Mouse (Mus musculus) embryo, embryonic 9.5 days (tissue): Measurements from ENCODE around the gene Zp3.

ENCODE experiments used
- DNase-seq: peaks from one replicate; pipeline ENCODE4 v3.0.0-alpha.2; 2017; ENCODE audit errors: extremely low spot score

Zp3 gene

DNA sequence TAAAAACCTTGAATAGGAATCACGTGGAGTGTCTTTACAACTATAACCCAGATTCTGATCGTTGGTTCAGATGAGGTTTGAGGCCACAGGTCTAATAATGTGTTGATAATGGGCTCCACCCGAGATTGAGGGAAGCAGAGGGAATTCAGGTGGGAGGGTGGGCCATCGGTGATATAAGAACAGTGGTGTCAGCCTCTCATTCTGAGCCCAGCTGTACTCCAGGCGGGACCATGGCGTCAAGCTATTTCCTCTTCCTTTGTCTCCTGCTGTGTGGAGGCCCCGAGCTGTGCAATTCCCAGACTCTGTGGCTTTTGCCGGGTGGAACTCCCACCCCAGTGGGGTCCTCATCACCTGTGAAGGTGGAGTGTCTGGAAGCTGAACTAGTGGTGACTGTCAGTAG, at the start of gene Zp3:
Gene Zp3, plus strand, starts transcription at position 196 of the 400 bp plus-strand sequence.
- DNase-seq = no peak

DNA sequence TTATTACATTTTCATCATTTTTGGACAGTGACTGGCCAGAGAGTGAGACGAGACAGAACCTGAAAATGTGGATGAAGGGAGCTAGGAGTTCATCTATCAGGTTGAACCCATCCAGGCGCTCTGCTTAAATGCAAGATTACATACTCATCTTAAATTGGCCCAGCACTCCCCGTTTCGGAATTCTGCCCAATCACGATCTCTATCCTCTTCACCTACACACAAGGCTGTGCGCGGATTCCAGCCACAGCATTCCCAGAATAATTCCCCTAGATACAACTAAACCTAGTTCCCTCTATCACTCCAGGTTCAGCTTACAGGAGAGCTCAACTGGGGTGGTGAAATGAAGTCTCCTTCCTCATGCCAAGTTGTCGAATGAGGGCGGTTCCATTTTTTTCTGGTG, 48.4 kb upstream of the Zp3 start:
- no peak for DNase-seq

DNA sequence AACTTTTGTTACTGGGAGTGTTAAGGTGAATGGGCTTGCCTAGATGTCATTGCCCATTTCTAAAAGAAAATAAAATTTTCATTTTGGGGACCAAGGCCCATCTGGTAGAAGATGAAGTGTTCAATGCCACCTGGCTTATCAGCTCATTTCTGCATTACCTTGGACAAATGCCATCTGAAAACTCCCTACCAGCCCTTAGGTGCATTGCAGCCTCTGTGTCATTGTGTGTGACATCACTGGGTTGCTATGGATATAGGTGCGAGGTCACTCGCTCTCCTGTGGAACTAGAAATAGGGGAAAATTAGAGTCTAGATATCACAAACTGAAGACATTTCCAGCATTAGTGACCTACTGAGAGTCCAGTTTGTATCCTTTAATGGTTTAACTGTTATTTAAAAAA, 47.5 kb upstream of the Zp3 start:
- no peak for DNase-seq

DNA sequence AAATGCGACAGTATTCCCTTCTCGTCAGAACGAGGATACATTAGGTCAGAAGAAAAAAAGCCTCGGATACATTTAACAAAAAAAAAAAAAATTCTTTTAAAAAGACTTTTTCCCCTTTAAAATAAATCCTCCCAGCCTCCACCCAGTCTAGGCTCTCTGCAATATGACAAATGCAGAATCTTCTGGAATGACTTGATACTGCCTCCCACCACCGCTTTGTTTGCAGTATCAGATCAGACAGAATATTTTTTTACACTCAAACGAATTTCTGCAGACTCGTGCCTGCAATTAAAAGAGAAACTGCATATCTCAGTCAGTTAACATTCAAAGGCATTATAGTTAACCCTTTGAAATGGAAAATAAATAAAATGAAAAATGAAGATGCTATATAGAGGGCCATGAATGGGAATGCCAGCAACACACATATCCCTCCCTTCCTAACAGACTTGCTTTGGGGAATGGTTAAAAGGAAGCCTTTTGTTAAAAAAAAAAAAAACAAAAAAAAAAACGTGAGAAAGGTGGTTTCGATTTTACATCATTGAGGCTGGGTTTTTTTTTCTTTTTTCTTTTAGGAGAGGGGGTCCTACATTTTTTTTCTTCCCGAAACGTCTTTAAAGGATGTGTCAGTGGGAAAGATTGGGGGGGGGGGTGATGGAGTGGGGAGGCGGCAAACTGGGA, 46.5 kb upstream of the Zp3 start:
- no peak for DNase-seq

DNA sequence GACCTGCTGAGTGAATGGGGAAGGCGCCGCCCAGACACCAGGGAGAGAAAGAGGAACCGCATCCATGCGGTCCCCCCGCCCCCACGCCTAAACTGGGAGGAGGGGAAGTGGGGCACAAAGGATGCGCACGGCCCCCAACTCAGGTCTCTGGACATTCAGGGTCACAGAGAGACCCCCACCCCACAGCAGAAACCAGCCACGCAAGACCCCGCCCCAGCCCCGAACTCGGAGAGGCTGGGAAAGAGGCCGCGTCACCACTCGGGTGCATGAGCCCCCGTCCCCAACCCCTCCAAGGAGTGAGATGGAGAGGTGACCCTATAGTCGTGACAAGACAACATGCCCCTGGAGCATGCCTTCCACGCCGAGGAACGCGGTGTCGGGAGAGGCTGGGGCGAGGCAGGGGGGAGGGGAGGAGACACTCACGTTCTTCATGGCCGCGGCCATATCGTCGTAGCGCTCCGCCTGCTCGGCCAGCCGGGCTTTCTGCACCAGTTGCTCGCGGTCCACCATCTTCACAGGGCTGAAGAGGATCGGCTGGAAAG, 45.9 kb upstream of the Zp3 start:
- DNase-seq = no peak

DNA sequence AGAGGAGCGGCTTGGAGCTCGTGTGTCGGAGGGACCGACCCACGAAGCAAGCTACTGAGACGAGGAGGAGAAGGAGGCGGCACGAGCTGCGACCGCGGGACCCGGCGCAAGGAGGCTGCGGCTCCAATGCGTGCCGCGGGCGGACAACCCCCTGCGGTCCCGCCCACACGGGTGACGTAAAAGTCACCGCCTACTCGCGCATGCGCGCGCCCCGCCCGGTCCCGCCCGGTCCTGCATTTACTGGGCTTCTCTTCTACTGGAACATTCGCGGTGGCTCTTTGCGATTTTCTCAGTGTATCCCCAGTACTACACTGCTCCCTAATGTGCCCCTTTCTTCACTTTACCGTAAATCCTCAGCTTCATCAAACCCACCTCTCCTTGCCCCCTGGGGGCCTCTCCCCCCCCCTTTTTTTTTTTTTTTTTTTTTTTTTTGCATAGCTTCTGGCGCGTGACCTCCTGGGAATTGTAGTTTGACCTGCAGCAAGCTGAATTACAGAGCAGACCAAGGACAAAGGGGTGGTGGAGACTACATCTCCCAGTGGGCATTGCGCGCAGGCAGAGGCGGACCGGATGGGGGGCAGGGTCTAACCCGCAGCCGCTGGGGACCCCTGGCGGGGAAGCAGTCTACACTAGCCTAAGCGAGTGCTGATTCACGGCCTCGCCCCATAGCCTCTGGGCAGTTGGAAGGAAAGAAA, 45.3 kb upstream of the Zp3 start, which contains the start of gene Ywhag:
Gene Ywhag, minus strand, starts transcription at position 136 of the 695 bp plus-strand sequence.
- peak; percentile 97 for DNase-seq

DNA sequence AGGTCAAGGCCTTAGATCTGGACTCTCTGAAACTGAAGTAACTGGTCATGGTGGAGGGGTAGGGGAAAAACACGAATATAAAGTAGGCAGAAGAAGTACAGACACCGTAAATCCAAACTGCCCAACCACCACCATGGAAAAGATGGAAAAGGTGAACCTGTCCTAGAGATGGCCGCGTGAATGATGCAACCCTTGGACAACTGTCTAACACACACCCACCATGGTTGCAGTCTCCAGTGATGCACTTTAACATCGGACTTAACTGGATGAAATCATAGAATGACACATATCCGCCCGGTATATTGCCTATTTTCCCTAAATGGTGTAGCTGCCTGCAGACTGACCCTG, 44.7 kb upstream of the Zp3 start:
- no peak for DNase-seq

DNA sequence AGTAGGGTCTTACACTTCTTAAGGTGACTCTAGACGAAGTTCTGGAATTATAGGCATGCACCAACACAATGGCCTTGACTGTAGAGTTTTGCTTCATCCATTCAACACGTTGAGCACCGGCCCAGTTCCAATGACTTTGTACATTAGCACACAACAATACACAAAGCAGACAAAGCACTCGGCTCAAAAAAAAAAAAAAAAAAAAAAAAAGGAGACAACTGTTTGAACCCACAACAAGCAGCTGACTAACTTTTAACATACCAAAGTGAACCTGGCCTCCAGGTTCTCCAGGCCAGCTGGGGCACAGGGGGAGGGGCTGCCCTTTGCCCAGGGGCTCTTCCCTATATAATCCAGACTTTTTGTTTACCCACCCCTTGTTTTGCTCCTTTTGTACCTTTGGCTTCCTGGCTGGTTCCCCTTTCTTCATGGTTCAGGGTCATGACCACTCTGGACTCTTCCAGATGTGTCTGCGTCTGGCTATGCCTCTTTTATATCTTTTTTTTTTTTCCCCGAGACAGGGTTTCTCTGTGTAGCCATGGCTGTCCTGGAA, 44.2 kb upstream of the Zp3 start:
- no peak for DNase-seq

DNA sequence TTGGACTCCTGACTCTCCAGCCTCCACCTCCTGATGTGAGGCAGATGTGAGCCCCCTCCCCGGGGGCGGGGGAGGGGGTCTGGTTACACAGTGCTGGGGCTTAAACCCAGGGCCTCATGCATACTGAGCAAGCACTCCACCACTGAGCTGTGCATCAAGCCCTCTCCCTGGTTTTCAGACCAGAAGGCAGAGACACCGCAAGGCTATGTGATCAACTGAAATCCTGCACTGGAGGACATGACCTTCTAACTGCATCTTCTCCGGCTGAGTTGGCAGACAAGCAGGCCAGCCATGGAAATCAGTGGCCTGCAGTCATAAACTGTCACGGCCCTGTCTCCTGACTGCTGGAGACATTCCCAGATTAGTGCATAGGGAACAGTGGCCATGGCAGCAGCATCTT, 39.3 kb upstream of the Zp3 start:
- no peak for DNase-seq

DNA sequence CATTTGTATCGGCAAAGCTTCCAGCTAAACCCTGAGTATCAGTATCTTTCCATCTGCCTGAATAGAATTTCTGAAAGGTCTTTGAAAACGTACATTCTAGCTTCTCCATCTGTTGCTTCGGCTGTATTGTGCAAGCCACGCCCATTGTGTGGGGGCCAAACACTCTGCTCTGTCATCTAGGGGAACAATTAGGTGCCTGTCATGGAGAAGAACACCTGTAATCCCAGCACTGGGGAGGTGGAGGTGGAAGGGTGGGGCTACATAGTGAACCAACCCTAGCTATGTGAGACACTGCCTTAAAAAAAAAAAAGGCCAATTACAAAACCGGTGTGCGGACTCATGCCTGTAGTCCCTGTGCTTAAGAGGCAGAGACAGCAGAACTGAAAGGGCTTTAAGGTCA, 37.2 kb upstream of the Zp3 start:
- no peak for DNase-seq

DNA sequence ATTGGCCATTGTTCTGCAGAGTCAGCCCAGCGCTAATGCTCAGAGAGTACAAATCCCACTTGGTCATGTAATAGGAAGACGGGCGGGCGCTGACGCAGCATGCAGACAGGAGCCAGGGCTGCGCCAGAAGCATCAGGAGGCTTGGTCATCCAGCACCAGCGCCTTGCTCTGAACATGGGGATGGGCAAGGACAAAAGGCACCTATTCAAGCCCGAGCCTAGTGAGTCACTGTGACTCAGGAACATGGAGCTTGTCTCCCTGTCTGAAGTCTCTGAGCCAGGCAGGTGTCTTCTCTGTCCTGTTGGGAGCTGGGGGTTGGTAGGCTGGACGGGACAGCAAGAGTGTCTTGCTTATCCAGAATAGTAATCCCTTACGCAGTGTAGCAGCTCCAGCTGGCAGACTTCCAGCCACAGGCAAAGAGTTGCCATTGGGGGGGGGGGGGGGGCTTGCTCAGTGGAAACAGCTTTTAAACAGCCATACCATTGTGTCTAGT, 33.9 kb upstream of the Zp3 start:
- no peak for DNase-seq

DNA sequence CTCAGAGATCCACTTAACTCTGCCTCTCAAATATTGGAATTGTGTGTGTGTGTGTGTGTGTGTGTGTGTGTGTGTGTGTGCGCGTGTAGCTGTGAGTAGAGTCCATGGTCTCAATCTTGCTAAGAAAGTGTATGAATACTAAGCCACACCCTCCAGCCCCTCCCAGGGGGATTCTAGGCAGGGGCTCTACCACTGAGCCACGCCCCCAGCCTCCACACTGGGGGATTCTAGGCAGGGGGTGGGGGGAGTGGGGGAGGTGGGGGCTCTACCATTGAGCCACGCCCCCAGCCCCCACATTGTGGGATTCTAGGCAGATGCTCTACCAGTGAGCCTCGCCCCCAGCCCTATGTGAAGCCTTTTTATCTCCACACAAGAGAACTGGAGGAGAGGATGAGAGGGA, 33.3 kb upstream of the Zp3 start:
- DNase-seq = no peak

DNA sequence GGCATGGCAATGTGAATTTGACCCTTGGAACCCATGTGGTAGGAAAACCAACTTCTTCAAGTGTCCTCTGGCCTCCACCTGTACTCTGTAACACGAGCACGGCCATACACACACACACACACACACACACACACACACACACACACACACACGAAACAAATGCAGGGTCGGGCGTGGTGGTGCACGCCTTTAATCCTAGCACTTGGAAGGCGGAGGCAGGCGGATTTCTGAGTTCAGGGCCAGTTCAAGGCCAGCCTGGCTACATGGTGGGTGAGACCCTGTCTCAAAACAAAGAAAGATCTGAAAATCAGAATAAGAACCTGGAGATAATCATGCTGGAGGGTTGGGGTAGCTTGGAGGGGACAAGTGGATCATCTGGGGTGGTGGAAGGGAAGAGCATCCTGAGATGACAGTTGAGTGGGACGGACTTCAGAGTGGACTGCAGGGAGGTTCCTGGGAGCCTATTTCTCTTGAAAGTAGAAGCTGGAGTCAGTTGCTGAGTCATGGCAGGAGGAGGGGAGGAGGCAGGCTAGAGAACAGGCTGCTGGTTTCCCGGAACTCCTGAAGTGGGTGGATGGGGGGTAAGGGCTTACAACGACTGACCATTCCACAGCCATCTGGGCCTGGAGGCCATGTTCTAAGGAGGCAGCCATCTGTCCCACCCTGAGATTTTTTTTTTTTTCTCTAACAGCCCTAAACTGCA, 29.0 kb upstream of the Zp3 start:
- DNase-seq = no peak

DNA sequence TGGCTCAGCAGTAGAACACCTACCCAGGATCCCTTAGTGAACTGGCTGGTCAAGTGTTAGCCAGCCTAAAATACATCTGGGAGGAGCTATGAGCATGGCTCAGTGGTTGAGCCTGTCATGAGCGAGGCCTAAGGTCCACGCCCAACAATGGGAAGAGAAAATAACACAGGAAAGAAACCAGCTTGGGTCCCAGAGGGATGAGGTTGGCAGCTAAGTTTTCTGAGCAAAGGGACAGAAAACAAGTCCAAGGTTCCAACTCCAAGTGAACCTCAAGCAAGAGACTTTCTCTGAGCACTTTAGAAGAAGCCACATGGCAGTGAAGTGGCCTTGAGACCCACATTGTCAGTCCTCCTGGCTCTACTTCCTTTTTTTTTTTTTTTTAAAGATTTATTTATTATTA, 28.2 kb upstream of the Zp3 start:
- no peak for DNase-seq

DNA sequence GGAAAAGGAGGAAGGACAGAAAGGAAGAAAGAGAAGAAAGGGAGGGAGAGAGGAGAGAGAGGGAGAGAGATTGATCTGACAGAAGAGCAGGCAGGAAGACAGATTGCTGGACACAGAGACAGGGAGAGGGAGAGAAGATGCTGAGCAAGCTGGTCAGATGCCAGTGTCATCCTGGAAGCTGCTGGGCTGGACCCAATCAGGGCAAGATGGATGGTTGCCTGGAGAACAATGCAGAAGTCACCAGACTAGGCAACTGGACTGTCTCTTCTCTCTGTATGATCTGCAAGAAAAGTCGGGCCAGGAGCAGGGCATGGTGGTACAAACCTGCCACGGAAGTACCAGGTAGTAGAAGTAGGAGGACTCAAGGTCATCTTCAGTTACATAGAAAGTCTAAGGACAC, 27.1 kb upstream of the Zp3 start:
- no peak for DNase-seq

DNA sequence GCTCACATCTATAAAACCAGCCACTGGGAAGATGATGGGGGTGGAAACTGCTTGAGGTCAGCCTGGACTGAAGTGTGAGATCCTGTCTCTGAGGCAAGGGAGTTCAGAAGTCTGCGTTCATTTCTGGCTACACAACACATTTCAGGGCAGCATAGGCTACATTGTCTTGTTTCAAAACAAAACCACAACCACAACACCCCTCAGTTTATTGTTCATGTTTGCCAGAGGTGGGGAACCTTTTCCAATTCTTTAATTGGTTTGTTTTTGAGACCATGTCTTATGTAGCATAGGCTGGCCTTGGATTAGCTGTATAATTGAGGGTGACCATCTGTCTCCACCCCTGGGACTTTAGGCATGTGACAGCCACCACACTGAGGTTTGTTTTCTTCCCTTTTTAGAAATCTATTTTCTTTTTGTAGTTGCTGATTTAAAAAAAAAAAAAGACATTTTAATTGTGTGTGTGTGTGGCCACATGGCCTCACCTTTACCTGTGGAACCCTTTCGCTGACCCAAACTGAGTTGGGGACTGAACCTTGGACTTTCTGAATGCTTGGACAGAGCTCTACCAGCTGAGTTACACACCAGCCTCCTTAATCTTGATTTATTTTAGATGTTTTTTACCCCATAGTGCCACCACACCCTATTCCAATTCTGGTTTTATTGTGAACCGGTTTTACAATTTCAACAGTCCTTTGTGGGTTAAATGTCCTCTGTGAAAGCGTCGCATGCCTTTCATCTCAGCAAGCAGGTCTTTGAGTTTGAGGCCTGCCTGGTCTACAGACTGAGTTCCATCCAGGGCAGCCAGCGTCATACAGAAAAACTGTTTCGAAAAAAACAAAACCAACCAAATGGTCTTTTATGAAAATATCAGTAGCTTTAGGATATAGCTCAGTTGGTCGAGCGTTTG, 23.3 kb upstream of the Zp3 start:
- DNase-seq = no peak

DNA sequence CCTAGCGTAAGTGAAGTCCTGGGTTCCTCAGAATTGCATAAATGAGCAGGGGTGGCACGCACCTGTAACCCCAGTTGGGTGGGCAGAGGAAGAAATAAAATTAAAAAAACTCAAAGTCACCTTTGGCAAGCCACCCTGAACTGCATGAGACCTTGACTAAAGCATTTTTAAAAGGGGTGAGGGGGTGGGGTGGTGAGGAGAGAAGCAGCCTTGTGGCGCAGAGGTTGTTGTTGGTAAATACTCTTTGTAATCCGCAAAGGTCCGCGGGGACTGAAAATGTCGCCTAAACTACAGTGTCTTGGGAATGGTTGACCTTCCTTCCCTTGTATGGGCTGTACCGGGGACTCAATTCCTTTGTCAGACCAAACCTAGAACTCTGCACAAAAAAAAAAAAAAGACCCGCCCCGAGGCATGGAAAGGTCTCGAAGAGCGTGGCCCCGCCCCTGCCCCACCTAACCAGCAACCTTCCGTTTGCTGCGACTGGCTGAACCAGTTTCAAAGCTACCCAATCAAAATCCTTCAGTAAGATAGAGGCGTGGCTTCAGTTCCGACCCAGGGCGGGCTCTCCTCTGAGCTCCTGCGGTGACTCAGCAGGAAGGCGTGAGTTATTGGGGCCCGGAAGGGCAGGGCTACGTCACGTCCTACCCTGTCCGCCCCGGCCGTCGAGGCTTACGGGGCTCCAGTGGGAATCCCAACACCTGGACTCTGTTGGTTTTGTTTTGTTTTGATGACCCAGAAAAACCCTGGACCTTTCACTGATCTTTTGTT, 22.5 kb upstream of the Zp3 start:
- peak; percentile 94 for DNase-seq

DNA sequence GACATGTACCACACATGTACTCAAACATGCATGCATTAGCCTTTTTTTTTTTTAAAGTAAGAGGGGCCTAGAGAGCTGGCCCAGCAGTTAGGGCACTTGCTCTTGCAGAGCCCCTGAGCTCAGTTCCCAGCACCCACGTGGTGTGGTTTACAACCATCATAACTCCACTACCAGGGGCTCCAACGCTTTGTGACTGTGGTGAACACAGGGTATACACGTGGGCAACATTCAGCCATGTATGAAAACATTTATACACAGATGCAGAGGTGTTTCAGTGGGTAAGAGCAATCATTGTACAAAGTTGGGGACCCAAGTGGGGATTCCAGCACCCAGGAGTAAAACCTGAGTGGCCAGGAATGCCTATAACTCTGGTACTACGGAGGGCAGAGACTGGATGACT, 21.5 kb upstream of the Zp3 start:
- no peak for DNase-seq

DNA sequence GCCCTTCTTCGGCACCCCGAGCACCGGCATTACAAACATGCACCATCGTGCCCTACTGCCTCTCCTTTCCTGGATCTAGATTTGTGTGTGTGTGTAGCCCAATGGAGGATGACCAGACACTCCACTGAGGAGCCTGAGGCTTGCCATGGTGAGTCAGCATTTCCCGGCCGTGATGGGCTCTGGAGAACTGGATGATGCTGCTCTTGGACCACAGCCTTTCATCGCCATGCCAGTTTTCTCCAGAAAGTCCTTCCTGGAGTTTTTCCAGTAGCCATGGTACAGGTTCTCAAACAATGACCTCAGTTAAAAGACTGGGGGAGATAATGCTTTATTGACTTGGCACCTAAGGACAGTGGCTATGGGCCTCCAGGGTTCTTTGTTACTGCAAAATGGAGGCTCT, 20.0 kb upstream of the Zp3 start:
- DNase-seq = no peak

DNA sequence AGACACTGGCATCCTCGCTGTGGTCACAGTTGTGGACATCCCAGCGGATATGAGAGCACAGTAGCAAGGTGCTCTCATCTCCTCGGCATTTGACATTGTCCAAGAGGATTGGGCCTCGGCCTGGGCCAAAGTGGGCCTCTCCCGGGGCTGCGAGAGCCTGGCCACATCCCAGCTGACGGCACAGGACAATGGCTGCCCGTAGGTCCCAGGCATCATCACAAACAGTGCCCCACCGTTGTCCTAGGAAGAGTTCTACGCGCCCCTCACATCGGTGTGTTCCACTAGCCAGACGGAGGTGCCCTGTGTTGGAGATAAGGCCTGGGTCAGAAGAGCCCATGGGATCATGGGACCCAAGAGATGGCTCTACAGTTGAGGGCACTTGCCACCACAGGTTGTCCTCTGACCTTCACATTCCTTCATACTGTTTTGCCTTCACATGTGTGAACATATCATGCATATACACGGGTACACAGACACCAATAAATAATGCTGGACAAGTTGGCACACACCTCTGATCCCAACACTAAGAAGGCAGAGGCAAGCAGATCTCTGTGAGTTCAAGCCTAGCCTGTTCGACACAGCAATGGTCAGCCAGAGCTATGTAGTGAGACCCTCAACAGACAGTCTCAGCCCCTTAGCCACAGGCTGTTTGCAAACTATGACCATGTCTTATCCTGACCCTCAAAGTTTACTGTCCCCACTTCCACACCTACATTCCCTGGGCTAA, 18.8 kb upstream of the Zp3 start:
- no peak for DNase-seq
